Mouse (Mus musculus) adrenal gland, postnatal 4 days (tissue): ENCODE measurements around the gene Gm10338. TPM values are rescaled to one million over a fixed set of nuclear protein-coding genes. Genes with fewer than 3 reads are reported as not detected.
"Not testable (repeated sequence)": the region's sequence is repeated elsewhere in the genome, so short reads cannot be mapped to it uniquely, and the experiment has no call there.

Experiments used
- DNase-seq, 2 experiments: peaks; one replicate each; pipeline ENCODE4 v3.0.0; 2021 to 2022; ENCODE audit warnings: low spot score in 2 of 2, mixed read lengths in 2 of 2
- long read RNA-seq, 2 experiments: library from polyadenylated mRNA; stranded (forward); transcript quantifications; one replicate each; pipeline ENCODE4 v2.0.0; 2021
- total RNA-seq, 2 experiments: library from RNA; stranded (reverse); gene quantifications; 2 replicates each; pipeline ENCODE4 v1.2.3; 2021

Gm10338 gene
- not detected for total RNA-seq
- long read RNA-seq, experiment 1: 0 reads
- long read RNA-seq, experiment 2: 0 reads

DNA sequence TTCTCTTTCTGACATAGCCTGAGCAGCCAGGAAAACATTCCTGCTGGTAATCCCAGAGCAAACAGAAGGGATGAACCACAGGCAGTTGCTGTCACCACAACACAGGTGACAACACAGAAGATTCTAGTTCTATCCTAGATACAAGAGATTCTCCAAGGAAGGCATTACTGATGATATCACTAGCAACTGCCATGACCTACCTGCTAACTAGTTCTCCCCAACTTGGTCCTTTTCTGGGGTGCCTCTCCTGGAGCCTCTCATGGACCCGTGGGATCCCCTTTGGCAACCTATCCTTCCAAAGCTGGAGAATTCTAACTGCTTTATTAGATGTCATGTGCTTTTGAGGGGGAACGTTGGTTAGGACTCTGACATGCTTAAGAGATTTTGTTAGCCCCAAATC lies at the start of gene Gm10338:
Gm10338 (minus strand) TSS at position 101 of the 400 bp plus-strand sequence.
- DNase-seq: not testable (repeated sequence)

- DNase-seq: not testable (repeated sequence)
Measured at GRCm38 (mm10) chr14:7643872-7644271, 48.5 kb upstream of the Gm10338 start, which contains the start of gene Gm10128. Gene Gm10128 (minus strand): TSS chr14:7643972.

- not testable (repeated sequence) for DNase-seq
Measured at GRCm38 (mm10) chr14:7568382-7568781, 27.0 kb downstream of the Gm10338 start, which contains the start of gene Gm3558. Gene Gm3558 (minus strand): TSS chr14:7568566.

DNA sequence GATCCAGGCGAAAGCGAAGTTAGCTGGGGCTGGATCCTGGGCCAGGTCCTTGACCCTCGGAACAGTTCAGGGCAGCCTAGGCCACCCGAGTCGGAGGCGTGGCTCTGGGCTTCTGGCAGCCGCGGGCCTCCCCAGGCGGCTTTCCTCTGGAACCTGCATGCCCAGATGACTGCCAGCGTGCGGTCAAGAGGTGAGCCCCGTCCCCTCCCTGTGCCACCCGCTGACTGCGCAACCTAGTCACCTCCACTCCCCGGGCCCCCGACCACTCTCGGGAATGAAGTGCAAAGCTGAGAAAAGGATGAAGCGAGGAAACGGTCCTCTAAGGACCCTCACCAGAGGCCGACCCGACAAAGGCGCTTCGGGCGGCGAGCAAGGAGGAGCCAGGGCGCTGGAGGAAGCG lies 27.5 kb downstream of the Gm10338 start:
- DNase-seq: not testable (repeated sequence)

DNA sequence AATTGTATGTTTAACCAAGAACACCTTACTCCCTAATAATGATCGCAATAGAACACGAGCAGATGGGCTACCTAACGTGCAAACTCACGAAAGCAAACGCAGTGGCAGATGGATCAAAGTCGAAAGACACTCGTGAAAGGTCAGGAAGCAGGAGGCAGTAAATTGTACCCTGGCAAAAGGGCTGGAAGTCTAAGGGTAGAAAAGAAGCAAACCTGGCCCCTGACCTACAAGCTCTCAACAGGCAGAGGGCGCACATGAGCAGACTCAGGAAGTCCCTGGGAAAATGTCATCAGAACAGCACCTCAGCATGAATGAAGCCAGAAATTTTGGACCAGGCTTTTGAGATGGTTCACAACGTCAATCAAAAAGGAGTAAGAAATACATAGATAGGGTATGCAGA lies 28.1 kb downstream of the Gm10338 start:
- not testable (repeated sequence) for DNase-seq

Other genes starting within 250 kb of the Gm10338 start
- not detected for gene Gm8374, start 230.5 kb downstream of the Gm10338 start, total RNA-seq
- not detected for gene Gm3755, start 144.7 kb downstream of the Gm10338 start, total RNA-seq
- not detected for gene Gm3752, start 111.8 kb downstream of the Gm10338 start, total RNA-seq
- 1 to 10 TPM; 1.3 to 2.0 TPM for gene Gm3558, start 27.0 kb downstream of the Gm10338 start, total RNA-seq
- gene Gm10128, start 48.4 kb upstream of the Gm10338 start, total RNA-seq: 1 to 10 TPM in 1 of 2 experiments, not detected in 1; 1.1 TPM
- gene Gm26661, start 196.0 kb upstream of the Gm10338 start, total RNA-seq: not detected
- gene Flnb, start 222.4 kb upstream of the Gm10338 start, total RNA-seq: 10 to 100 TPM; 54.7 to 54.8 TPM